Mouse (Mus musculus) layer of hippocampus, adult 2 months (tissue): Measurements from ENCODE around the gene Pp2d1. TPM values are rescaled to one million over a fixed set of nuclear protein-coding genes. Genes with fewer than 3 reads are reported as not detected.

Source experiments
- DNase-seq, 2 experiments: peaks; one replicate each; pipeline ENCODE4 v3.0.0; 2022; ENCODE audit warnings: low spot score in 2 of 2
- H3K27ac ChIP-seq: fragments of 200-600 bp; 2 replicates; pipeline ENCODE4 v1.8.1; 2022
- H3K4me3 ChIP-seq: fragments of 200-600 bp; 2 replicates; pipeline ENCODE4 v1.8.1; 2022; ENCODE audit warnings: mild to moderate bottlenecking
- CTCF ChIP-seq: fragments of 200-600 bp; conservative IDR thresholded peaks from 2 replicates; pipeline ENCODE4 v1.8.1; 2022; ENCODE audit warnings: antibody characterized with exemption, mild to moderate bottlenecking, moderate library complexity
- total RNA-seq, 2 experiments: library from RNA; stranded (reverse); gene quantifications; 2 replicates each; pipeline ENCODE4 v1.2.3; 2021

Pp2d1 gene
- total RNA-seq, 2 experiments from 2014 or later, result not detected

DNA sequence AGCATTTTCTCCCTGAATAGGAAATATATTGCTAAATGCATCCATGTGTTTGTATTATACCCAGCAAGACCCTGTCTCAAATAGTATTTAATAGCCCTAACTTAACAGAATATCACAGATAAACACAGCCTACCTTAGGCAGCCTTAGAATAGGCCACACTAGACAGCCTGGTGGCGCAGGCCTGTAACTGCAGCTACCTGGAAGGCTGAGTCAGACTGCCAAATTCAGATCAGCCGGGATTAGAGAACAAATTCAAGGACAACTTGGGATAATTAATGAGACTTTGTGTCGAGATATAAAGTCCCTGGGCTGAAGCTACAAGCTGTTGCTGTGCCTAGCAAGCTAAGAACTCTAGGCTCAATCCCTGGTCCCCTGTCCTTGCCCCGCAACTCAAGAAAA is 14.8 kb upstream of the Pp2d1 start:
- TF ChIP-seq CTCF, result peak; percentile 73
- Histone ChIP-seq H3K27ac (no peak overlapping the region), H3K4me3 (no peak overlapping the region)
- DNase-seq, result no peak

DNA sequence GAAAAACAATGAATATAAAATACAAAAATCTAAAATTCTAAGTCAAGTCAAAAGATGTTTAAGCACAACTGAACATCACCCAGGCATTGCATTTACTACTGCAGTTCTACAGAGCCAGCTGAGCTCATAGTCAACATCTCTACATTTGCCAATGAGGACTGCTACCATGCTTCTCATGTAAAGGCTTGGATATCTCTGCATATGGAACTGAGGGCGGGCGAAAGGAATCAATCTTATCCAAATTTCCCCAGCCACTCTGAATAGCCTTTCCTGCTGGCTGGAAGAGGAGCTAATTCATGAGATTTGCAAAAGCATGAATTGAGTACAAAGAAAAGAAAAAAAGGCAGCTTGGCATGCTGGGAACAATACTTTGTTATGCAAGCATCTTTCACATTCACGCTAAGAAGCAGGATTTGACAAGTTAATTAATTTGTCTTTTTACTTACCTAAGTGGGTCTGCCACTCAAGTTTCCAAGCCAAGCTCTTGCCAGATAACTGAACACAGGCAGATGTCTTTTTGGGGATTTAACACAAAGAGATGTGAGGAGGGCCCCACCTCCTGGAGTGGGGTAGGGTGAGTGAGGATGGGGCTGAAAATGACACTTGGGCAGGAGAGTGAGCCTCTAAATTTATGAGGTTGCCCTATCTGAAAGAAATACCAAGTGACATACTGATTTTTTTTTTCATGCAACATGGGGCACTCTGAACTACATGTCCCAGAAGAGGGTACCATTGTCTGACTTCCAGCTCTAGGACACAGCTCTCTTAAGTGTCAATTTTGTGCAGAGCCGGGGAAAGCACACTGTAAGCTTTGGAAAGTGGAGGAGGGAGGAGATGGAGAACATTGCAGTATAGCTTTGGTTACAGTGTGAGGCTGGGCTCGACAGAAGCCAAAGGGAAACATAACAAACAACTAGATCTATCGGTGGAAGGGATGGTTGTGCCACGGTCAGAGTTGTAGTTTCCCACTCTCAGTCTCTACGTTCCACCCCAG is 12.4 kb upstream of the Pp2d1 start:
- H3K4me3 ChIP-seq, result no peak overlapping the region
- DNase-seq, result no peak
- no peak for TF ChIP-seq CTCF
- no peak overlapping the region for H3K27ac ChIP-seq

DNA sequence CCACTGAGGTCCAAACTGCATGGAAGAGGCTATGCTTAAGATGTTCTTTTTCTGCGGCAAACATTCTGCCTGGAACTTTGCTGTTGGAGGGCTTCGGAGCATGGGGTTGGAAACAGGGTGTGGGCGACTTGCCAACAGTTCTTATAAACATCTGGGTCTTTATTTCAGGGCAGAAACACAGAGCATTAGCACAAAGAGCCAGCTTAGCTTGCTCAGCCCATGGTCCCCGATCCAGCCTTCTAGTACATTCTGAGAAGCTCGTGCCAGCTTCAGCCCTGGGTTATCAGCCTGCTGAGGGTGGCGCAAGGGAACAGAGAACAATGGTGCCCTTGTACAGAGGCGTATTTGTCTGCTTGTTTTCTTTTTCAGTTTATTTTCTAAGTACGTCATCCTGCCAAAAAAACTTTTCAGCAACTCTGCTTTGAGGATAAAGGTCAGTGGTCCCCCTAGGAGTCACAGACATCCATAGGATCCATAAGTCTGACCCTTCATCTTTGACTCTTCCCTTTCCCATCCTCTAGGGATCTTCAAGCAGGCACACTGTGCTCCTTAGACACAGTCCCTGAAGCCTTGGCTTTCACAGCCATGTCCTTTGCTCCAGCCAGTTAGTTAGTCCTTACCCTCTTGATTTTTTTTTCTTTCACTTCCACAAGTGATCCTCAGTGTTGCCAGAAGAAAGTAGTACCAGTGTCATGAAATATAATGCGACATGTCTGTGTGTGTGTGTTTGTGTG is 4.5 kb upstream of the Pp2d1 start:
- DNase-seq, result peak; percentile 30 to 43
- H3K27ac ChIP-seq, result peak overlapping the region; percentile 72
- no peak overlapping the region for H3K4me3 ChIP-seq
- TF ChIP-seq CTCF, result no peak

DNA sequence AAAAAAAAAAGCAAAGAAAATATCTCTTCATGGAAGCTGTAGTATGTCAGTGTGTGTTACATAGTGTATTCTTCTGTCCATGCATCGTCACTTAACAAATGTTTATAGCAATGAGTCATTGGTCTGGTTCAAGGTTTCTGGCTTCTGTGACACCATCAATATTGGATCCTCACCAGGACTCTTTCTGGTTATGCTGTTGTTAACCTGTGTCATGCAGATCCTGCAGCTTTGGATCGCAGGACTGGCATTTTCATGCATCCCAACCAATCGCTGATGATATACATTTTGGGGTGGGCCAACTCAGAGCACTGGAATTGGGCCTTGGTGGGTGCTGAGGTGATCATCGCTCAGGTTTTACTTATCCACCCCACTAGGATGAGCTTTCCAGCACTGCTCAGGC is 3.3 kb upstream of the Pp2d1 start:
- no peak for DNase-seq
- no peak for TF ChIP-seq CTCF
- Histone ChIP-seq H3K27ac (peak overlapping the region; percentile 46; the same call in 1 of the 2 replicates), H3K4me3 (no peak overlapping the region)

DNA sequence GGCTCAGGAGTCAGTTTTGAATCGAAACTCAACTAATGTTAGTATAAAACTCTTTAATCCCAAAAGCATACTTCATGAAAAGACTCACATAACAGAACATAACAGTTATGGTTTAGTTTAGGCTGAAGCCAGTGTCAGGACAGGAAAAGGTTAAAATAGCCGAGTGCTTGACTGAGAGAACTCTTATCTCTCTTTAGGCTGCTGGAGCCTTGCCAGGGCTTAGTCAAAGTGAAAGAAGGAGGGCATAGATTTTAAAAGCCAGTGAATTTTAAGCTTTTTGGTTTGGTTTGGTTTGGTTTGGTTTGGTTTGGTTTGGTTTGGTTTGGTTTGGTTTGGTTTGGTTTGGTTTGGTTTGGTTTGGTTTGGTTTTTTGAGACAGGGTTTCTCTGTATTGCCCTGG is 6.8 kb downstream of the Pp2d1 start:
- Histone ChIP-seq H3K27ac (no peak overlapping the region), H3K4me3 (no peak overlapping the region)
- TF ChIP-seq CTCF, result no peak
- DNase-seq, result no peak

DNA sequence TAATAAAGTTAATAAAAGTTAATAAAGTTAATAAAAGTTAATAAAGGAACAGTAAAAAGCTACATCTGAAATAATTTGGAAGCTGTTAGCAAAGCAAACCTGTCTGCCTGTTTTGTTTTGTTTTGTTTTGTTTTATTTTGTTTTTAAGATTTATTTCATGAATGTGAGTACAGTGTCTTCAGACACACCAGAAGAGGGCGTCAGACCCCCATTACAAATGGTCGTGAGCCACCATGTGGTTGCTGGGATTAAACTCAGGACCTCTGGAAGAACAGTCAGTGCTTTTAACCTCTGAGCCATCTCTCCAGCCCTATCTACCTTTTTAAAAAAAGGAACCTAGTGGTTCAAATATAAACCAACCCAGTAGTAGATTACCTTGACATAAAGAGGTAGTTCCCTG is 8.1 kb downstream of the Pp2d1 start:
- H3K27ac ChIP-seq, result no peak overlapping the region
- peak; percentile 57 for TF ChIP-seq CTCF
- no peak for DNase-seq
- H3K4me3 ChIP-seq, result no peak overlapping the region

DNA sequence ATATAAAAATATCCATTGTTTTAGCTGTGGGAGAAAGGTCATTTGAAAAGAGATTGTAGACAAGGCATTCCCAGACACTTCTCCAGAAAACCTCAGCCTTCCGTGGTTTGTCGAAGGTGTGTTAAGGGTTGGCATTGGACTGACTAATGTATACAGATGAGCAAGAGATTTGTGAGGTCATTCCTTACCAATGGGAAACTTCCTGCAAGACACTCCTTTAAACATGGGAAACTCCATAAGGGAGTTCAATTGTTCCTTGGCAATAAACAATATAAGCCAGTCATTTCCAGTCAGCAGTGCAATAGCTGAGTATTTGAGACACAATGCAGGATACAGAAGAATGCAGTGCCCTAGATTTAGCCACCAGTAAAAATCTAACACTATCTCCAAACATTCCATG is 11.2 kb downstream of the Pp2d1 start:
- no peak for TF ChIP-seq CTCF
- no peak overlapping the region for H3K27ac ChIP-seq

DNA sequence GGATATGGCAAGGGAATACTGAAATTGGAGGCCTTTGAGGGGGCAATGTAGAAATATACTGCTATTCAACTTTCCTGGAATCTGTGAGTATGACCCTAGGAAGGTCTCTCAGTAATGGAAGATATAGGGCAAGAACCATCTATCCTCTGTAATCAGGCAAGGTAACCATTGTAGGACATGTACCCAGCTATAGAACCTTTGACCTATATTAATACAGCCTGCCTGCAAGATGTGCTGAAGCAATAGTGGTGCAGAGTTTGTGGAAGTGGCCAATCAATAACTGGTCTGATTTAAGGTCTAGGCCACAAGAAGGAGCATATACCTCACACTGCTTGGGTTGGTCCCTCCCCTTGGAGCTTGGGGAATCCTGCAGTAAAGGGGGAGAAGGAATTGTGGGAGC is 18.7 kb downstream of the Pp2d1 start:
- no peak overlapping the region for H3K27ac ChIP-seq
- no peak for TF ChIP-seq CTCF
- DNase-seq, result no peak
- H3K4me3 ChIP-seq, result no peak overlapping the region

More for the DNA sequence above, 11.2 kb downstream of the Pp2d1 start:
- no peak overlapping the region for H3K4me3 ChIP-seq
- DNase-seq, result no peak

DNA sequence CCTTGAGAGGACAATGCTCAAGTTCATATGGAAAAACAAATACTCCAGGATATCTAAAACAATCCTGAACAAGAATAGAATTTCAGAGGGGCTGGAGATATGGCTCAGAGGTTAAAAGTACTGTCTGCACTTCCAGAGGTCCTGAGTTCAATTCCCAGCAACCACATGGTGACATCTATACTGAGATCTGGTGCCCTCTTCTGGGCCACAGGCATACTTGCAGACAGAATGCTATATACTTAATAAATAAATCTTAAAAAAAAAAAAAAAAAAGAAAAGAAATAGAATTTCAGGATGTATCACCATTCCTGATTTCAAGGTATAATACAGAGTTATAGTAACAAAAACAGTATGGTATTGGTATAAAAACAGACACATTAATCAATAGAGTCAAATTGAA is 19.9 kb downstream of the Pp2d1 start:
- DNase-seq, result no peak
- Histone ChIP-seq H3K4me3 (no peak overlapping the region), H3K27ac (no peak overlapping the region)
- TF ChIP-seq CTCF, result peak; percentile 43

DNA sequence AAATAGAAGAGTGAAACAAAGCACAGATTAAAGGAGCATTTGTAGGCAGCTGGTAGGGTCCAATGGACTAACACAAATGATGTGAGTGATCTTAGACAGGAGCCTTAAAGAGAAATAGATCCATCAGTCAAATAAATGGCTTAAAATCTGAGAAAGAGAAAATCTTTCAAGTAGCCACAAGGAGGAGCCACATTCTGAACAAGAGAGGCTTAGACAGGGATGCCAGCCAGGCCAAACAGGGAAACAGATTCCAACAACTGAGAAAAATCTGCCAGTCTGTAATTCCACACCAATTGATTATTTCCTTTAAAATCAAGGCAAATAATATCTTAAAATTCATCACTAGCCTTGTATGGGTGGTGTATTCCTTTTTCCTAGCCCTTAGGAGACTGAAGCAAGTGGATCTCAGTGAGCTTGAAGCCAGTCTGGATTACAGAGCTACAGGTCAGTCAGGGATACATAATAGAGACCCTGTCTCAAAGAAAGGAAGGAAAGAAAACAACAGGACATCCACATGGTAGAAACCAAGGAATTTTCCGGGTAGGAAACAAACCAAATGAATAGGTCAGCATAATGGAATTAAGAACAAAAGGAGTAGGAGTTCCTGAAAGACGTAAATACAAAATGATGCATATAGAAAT is 26.8 kb downstream of the Pp2d1 start:
- peak; percentile 22 to 47 for DNase-seq
- peak; percentile 81 for TF ChIP-seq CTCF
- H3K27ac ChIP-seq, result 0 out of 2 replicates have a peak overlapping the region, but pooled peaks have one; percentile 40
- no peak overlapping the region for H3K4me3 ChIP-seq

DNA sequence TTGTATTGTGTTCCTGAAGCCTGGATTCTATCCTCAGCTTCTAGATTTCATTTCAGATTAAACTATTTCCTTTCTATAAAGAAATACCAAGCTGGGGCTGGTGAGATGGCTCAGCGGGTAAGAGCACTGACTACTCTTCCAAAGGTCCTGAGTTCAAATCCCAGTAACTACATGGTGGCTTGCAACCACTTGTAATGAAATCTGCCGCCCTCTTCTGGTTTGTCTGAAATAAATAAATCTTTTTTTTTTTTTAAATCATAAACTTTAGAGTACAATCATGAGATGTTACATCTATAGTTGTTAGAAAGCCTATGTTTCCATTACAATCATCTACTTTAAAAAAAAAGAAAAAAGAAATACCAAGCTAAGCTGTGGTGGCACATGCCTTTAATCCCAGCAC is 36.3 kb downstream of the Pp2d1 start:
- peak; percentile 24; the same call in 1 of the 2 replicates for TF ChIP-seq CTCF
- DNase-seq, result no peak
- no peak overlapping the region for H3K4me3 ChIP-seq
- no peak overlapping the region for H3K27ac ChIP-seq

DNA sequence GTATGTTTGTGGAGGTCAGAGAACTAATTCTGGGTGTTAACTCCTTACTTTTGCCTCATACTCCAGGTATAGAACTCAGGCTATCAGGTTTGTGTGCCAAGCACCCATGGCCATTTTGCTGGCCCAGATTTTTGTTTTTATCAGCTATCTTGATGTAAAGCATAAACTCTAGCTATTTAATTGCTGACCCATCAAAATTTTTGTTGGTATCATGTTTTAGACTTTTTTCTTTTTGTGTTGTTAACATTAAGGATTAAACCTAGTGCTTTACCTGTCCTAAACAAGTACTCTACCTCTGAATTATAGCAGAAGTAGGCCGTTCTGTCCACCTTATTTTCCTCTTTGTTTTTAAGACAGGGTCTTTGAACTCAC is 50.3 kb downstream of the Pp2d1 start:
- no peak overlapping the region for H3K4me3 ChIP-seq
- DNase-seq, result no peak
- TF ChIP-seq CTCF, result no peak
- no peak overlapping the region for H3K27ac ChIP-seq
